Mouse (Mus musculus) heart, postnatal 0 days (tissue): ENCODE measurements at regions not wholly inside any gene's neighbourhood (a gene's known extent, or its start where the extent isn't known, plus 50 kb on each side); places are given as distances from the start of the nearest gene placed in this dataset.

Source experiments
- ATAC-seq: fragments of 200-750 bp; cut with Nextera tagmentation; 2 replicates; pipeline ENCODE4 v1.8.0; 2017; ENCODE audit warnings: low read depth, moderate number of reproducible peaks, moderate library complexity; ENCODE audit not compliant: insufficient read depth
- DNase-seq: peaks from one replicate; pipeline ENCODE4 v3.0.0-alpha.2; 2016; ENCODE audit warnings: low spot score
- H3K27ac ChIP-seq: fragments of 300-500 bp; sonication (generic); 2 replicates; pipeline ENCODE4 v1.5.1; 2014; ENCODE audit warnings: low read depth, mild to moderate bottlenecking
- H3K27me3 ChIP-seq: fragments of 300-500 bp; sonication (generic); 2 replicates; pipeline ENCODE4 v1.6.1; 2014; ENCODE audit warnings: low read length, mixed read lengths; ENCODE audit not compliant: control insufficient read depth, insufficient read depth
- H3K36me3 ChIP-seq: fragments of 300-500 bp; sonication (generic); replicated peaks from 2 replicates; pipeline ENCODE4 v1.6.1; 2014; ENCODE audit warnings: low read length, mixed read lengths; ENCODE audit not compliant: control insufficient read depth, insufficient read depth
- H3K4me1 ChIP-seq: fragments of 300-500 bp; sonication (generic); 2 replicates; pipeline ENCODE4 v1.6.1; 2014; ENCODE audit warnings: antibody characterized with exemption; ENCODE audit not compliant: control insufficient read depth, insufficient read depth
- H3K4me2 ChIP-seq: fragments of 300-500 bp; sonication (generic); 2 replicates; pipeline ENCODE4 v1.6.1; 2014; ENCODE audit warnings: low read depth, mild to moderate bottlenecking, low read length, moderate library complexity
- H3K4me3 ChIP-seq: fragments of 300-500 bp; sonication (generic); 2 replicates; pipeline ENCODE4 v1.5.1; 2014; ENCODE audit warnings: low read depth, low read length
- H3K9ac ChIP-seq: fragments of 300-500 bp; sonication (generic); replicated peaks from 2 replicates; pipeline ENCODE4 v1.6.1; 2014; ENCODE audit warnings: low read depth, low read length, mixed read lengths
- H3K9me3 ChIP-seq: fragments of 300-500 bp; sonication (generic); replicated peaks from 2 replicates; pipeline ENCODE4 v1.6.1; 2016; ENCODE audit warnings: low read length; ENCODE audit not compliant: control insufficient read depth
- CTCF ChIP-seq: IDR thresholded peaks from 2 replicates; pipeline ENCODE4 v1.5.1; 2016; ENCODE audit warnings: antibody characterized with exemption, control low read depth, low read depth
- EP300 ChIP-seq: IDR thresholded peaks from 2 replicates; pipeline ENCODE4 v1.6.1; 2016; ENCODE audit warnings: antibody characterized with exemption, low read depth
- WGBS: fragments of 180-500 bp; shearing (Covaris S2); extraction: QIAGEN DNeasy Blood & Tissue Kit; methylation state at CpG from one replicate; pipeline ENCODE4 v1.1.7; 2014; 5-methylcytosine and 5-hydroxymethylcytosine counted together

- Histone ChIP-seq H3K4me3 (peak overlapping the region; percentile 40), H3K27me3 (no peaks in the 10 kb centered on the region), H3K9ac (0 out of 2 replicates have a peak overlapping the region, but pooled peaks have one; percentile 2), H3K9me3 (no peaks in the 10 kb centered on the region), H3K4me1 (no peaks in the 10 kb centered on the region; the same call in 1 of the 2 replicates), H3K4me2 (peak overlapping the region; percentile 71), H3K27ac (peak overlapping the region; percentile 9; the same call in 1 of the 2 replicates), H3K36me3 (no peaks in the 10 kb centered on the region)
- peak; percentile 31; the same call in 1 of the 2 replicates for ATAC-seq
- WGBS, result 4% methylated on average over 5 of the region's 5 CpGs
- DNase-seq, result no peak
- TF ChIP-seq EP300 (no peak), CTCF (no peak)
Measured at GRCm38 (mm10) chr7:115217255-115217654, 473.8 kb downstream of the Insc start.

GRCm38 (mm10) chr7:115217712-115218111 is 474.2 kb downstream of the Insc start:
- Histone ChIP-seq H3K36me3 (no peaks in the 10 kb centered on the region), H3K27ac (no peak overlapping the region)
- ATAC-seq, result no peak

DNA sequence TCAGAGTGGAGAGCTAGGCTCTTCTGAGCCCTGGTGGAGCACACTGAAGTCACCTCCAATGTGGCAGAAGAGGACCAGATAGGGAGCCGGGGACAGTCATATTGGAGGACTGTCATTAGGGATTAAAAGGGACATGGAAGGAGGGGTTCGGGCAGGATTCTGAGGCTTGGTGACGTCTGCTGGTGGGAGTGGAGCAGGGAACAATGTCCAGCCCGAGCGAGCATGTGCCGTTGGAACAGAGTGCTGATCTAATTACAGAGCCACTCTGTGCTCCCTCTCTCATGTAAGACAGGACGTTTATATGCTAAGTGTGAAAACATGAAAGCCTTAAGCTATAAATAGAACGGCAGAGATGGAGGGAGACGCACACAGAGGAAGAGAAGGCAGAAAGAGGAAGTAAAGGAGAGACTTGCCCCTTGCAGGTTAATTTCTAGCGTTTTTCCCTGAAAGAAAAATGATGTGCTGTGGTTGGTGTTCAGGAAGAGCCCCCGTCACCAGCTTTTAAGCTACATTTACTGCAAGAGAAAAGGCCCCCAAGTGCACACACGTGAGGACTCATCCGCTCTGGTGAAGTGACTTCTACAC is 475.2 kb downstream of the Insc start:
- DNase-seq (peak; percentile 49), ATAC-seq (no peak)
- H3K9me3 ChIP-seq, result no peaks in the 10 kb centered on the region
- peak overlapping the region; percentile 45; the same call in 1 of the 2 replicates for H3K4me2 ChIP-seq
- no peaks in the 10 kb centered on the region for H3K36me3 ChIP-seq
- no peaks in the 10 kb centered on the region for H3K27me3 ChIP-seq
- H3K4me3 ChIP-seq, result no peak overlapping the region
- H3K27ac ChIP-seq, result no peak overlapping the region
- no peaks in the 10 kb centered on the region; the same call in 1 of the 2 replicates for H3K4me1 ChIP-seq
- WGBS, result 20% methylated on average over 13 of the region's 13 CpGs
- H3K9ac ChIP-seq, result no peak overlapping the region
- TF ChIP-seq EP300 (no peak), CTCF (no peak)

More at GRCm38 (mm10) chr7:115217712-115218111, 474.2 kb downstream of the Insc start:
- no peaks in the 10 kb centered on the region; the same call in 1 of the 2 replicates for H3K4me1 ChIP-seq
- no peak for DNase-seq
- H3K4me2 ChIP-seq, result no peak overlapping the region
- no peaks in the 10 kb centered on the region for H3K9me3 ChIP-seq
- H3K27me3 ChIP-seq, result no peaks in the 10 kb centered on the region
- 63% methylated on average over 6 of the region's 6 CpGs for WGBS
- H3K4me3 ChIP-seq, result no peak overlapping the region
- TF ChIP-seq CTCF (no peak), EP300 (no peak)
- no peak overlapping the region for H3K9ac ChIP-seq

GRCm38 (mm10) chr7:115222642-115223041 is 479.1 kb downstream of the Insc start:
- Histone ChIP-seq H3K27me3 (no peaks in the 10 kb centered on the region), H3K4me3 (no peak overlapping the region), H3K9ac (no peak overlapping the region), H3K36me3 (no peaks in the 10 kb centered on the region), H3K4me1 (no peaks in the 10 kb centered on the region; the same call in 1 of the 2 replicates), H3K4me2 (no peak overlapping the region), H3K9me3 (no peaks in the 10 kb centered on the region), H3K27ac (no peak overlapping the region)
- ATAC-seq (no peak), DNase-seq (no peak)
- TF ChIP-seq EP300 (no peak), CTCF (no peak)
- 38% methylated on average over 5 of the region's 7 CpGs for WGBS

DNA sequence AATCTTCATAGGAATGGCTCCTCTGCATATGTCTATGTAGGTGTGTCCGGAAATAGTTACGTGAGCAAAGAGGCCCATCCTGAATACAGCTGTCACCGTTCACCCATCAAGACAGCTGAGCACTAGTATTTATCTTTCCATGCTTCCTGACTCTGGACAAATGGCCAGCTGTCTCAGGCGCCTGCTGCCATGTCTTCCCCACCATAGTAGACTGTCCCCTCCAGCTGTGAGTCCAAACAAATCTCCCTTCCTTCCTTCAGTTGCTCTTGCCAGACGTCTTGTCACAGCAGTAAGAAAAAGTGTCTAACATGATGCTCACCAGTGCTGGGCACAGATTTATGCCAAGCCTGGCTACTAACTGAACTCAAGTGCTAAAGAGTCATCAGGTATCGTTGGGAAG is 487.0 kb downstream of the Insc start:
- no peak overlapping the region for H3K27ac ChIP-seq
- TF ChIP-seq EP300 (no peak), CTCF (no peak)
- no peaks in the 10 kb centered on the region for H3K36me3 ChIP-seq
- H3K9ac ChIP-seq, result no peak overlapping the region
- DNase-seq (no peak), ATAC-seq (no peak)
- peaks cover 5% of the 10 kb centered on the region; the same call in 1 of the 2 replicates for H3K4me1 ChIP-seq
- H3K4me3 ChIP-seq, result no peak overlapping the region
- H3K4me2 ChIP-seq, result no peak overlapping the region
- WGBS, result 57% methylated on average over 6 of the region's 6 CpGs
- no peaks in the 10 kb centered on the region for H3K27me3 ChIP-seq
- no peaks in the 10 kb centered on the region for H3K9me3 ChIP-seq
